Mouse (Mus musculus): ENCODE data around the gene Abcb1b. TPM values are rescaled to one million over a fixed set of nuclear protein-coding genes. Genes with fewer than 3 reads are reported as not detected.

The Abcb1b gene
- 43.3 TPM for polyA plus RNA-seq (2014; fragmentation: Illumina TruSeq; extraction: RNeasy Lipid Tissue Mini Kit (QIAGEN cat#74804); ENCODE audit: low read depth, low replicate concordance)

DNA sequence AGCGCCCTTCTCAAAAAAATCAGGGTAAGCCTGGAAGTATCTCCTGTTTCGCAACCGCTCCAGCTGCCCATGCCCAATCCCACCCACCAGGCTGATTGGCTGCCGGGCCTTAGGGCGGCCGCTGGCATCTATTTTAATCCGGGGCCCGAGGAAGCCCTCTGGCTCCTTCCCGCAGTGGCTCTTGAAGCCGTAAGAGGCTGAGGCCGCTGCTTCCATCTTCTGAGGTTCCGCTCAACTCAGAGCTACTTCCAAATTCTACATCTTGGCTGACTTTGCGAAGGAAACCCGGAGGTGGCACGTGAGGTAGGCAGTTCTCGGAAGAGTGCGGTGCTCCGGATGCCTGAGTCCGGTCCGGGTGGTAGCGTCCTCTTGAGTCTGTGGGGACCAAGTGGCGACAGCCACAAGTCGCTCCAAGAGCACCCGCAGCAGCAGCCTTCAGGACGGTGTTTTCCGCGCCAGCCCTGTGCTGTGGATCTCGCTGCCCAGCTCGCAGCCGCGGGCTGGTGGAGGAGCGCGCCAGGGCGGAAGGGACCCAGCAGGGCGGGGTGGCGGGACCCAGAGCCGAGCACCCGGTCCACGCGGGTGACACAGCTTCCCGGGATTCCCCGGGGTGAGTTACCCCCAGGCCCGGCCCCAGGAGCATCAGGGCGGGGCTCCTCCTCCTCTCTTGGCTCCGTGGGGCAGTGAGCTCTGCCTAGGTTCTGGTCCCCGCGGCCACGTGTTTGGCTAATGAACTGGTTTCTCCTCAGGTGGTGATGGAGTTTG lies at the start of gene Abcb1b:
Gene Abcb1b (plus strand): TSS at position 161 of the 765 bp plus-strand sequence.

DNA sequence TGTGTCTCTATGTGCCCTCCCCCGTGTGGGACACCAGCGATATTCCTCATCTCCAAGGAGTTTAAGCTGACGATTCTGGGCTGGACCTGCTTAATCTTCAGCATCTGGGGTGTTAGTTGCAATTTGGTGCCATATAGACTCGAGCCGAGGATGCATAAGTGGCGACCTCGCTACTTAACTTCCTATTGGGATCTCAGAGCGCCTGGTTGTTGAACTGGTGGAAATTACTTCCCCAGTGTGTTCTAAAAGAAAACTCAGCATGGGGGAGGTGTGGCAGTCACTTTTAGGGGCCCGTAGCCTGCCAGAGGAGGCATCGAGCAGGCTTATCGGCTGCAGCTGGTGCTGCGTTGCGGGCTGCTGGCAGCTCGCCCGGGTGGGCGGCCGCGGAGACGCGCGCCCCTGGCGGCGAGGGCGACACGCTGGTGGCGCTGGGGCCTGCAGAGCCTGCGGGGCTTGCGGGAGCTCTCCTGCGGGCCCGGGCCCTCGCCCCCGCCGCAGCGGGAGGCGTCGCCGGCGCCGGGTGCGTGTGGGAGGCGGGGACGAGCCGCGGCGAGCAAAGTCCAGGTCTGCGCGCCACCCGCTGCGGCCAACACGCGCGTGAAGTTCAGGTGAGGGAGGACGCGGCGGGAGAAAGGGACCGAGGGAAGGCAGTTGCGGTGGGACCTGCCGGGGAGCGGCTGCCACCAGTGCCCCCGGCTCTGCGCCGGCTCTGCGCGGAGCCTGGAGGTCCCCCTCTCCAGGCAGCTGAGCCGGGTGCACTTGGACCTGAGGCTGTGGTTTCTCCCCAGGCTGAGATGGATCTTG lies 95.6 kb downstream of the Abcb1b start, which contains the start of gene Abcb4:
Gene Abcb4 (plus strand): TSS at position 418 of the 804 bp plus-strand sequence.

Other genes with a start within 250 kb of the Abcb1b start
- gene Rundc3b, start 175.2 kb upstream of the Abcb1b start, polyA plus RNA-seq (2014; fragmentation: Illumina TruSeq; extraction: RNeasy Lipid Tissue Mini Kit (QIAGEN cat#74804); ENCODE audit: low read depth, low replicate concordance), result 1.8 TPM
- gene Abcb1a, start 138.1 kb upstream of the Abcb1b start, polyA plus RNA-seq (2014; fragmentation: Illumina TruSeq; extraction: RNeasy Lipid Tissue Mini Kit (QIAGEN cat#74804); ENCODE audit: low read depth, low replicate concordance), result 10.5 TPM
- 0.28 TPM for gene Abcb4, start 95.6 kb downstream of the Abcb1b start, polyA plus RNA-seq (2014; fragmentation: Illumina TruSeq; extraction: RNeasy Lipid Tissue Mini Kit (QIAGEN cat#74804); ENCODE audit: low read depth, low replicate concordance)
- 532 TPM for gene Crot, start 199.2 kb downstream of the Abcb1b start, polyA plus RNA-seq (2014; fragmentation: Illumina TruSeq; extraction: RNeasy Lipid Tissue Mini Kit (QIAGEN cat#74804); ENCODE audit: low read depth, low replicate concordance)